Mouse (Mus musculus): ENCODE results near the gene Mia2. TPM values are rescaled to one million over a fixed set of nuclear protein-coding genes. Genes with fewer than 3 reads are reported as not detected.

Gene Mia2
- total RNA-seq, 2 experiments from 2014 or later: 98.9 to 138 TPM

- ATAC-seq (replicated peaks; ENCODE audit: low FRiP score, poor library complexity, severe bottlenecking): no peak
Measured at GRCm38 (mm10) chr12:59086171-59086570, 9.4 kb upstream of the Mia2 start.

- no peak for ATAC-seq (replicated peaks; ENCODE audit: low FRiP score, poor library complexity, severe bottlenecking)
Measured at GRCm38 (mm10) chr12:59093543-59093942, 2.1 kb upstream of the Mia2 start.

GRCm38 (mm10) chr12:59104771-59105170 lies 9.2 kb downstream of the Mia2 start:
- ATAC-seq (replicated peaks; ENCODE audit: low FRiP score, poor library complexity, severe bottlenecking): no peak

- ATAC-seq (replicated peaks; ENCODE audit: low FRiP score, poor library complexity, severe bottlenecking): no peak
Measured at GRCm38 (mm10) chr12:59105914-59106313, 10.3 kb downstream of the Mia2 start.

- no peak for ATAC-seq (replicated peaks; ENCODE audit: low FRiP score, poor library complexity, severe bottlenecking)
Measured at GRCm38 (mm10) chr12:59106491-59106890, 10.9 kb downstream of the Mia2 start.

GRCm38 (mm10) chr12:59107926-59108325 lies 12.3 kb downstream of the Mia2 start:
- no peak for ATAC-seq (replicated peaks; ENCODE audit: low FRiP score, poor library complexity, severe bottlenecking)

- no peak for ATAC-seq (replicated peaks; ENCODE audit: low FRiP score, poor library complexity, severe bottlenecking)
Measured at GRCm38 (mm10) chr12:59117184-59117583, 21.6 kb downstream of the Mia2 start.

GRCm38 (mm10) chr12:59125426-59125825 lies 29.8 kb downstream of the Mia2 start:
- ATAC-seq (replicated peaks; ENCODE audit: low FRiP score, poor library complexity, severe bottlenecking): no peak

- ATAC-seq (replicated peaks; ENCODE audit: low FRiP score, poor library complexity, severe bottlenecking): no peak
Measured at GRCm38 (mm10) chr12:59128501-59128900, 32.9 kb downstream of the Mia2 start.

GRCm38 (mm10) chr12:59129038-59129437 lies 33.4 kb downstream of the Mia2 start:
- no peak for ATAC-seq (replicated peaks; ENCODE audit: low FRiP score, poor library complexity, severe bottlenecking)

GRCm38 (mm10) chr12:59129592-59129991 lies 34.0 kb downstream of the Mia2 start:
- no peak for ATAC-seq (replicated peaks; ENCODE audit: low FRiP score, poor library complexity, severe bottlenecking)

- no peak for ATAC-seq (replicated peaks; ENCODE audit: low FRiP score, poor library complexity, severe bottlenecking)
Measured at GRCm38 (mm10) chr12:59130249-59130648, 34.6 kb downstream of the Mia2 start.

- peak; percentile 76 for ATAC-seq (replicated peaks; ENCODE audit: low FRiP score, poor library complexity, severe bottlenecking)
Measured at GRCm38 (mm10) chr12:59130651-59131577, 35.3 kb downstream of the Mia2 start.

- ATAC-seq (replicated peaks; ENCODE audit: low FRiP score, poor library complexity, severe bottlenecking): no peak
Measured at GRCm38 (mm10) chr12:59131578-59131946, 36.0 kb downstream of the Mia2 start.

GRCm38 (mm10) chr12:59132462-59132861 lies 36.9 kb downstream of the Mia2 start:
- ATAC-seq (replicated peaks; ENCODE audit: low FRiP score, poor library complexity, severe bottlenecking): no peak

- 0 out of 2 replicates have a peak, but pooled peaks have one; percentile 11 for ATAC-seq (replicated peaks; ENCODE audit: low FRiP score, poor library complexity, severe bottlenecking)
Measured at GRCm38 (mm10) chr12:59132940-59133339, 37.3 kb downstream of the Mia2 start.

GRCm38 (mm10) chr12:59133437-59133999 lies 37.9 kb downstream of the Mia2 start:
- ATAC-seq (replicated peaks; ENCODE audit: low FRiP score, poor library complexity, severe bottlenecking): no peak

- ATAC-seq (replicated peaks; ENCODE audit: low FRiP score, poor library complexity, severe bottlenecking): no peak
Measured at GRCm38 (mm10) chr12:59135096-59135495, 39.5 kb downstream of the Mia2 start.

GRCm38 (mm10) chr12:59135533-59136300 lies 40.1 kb downstream of the Mia2 start:
- ATAC-seq (replicated peaks; ENCODE audit: low FRiP score, poor library complexity, severe bottlenecking): peak; percentile 64

GRCm38 (mm10) chr12:59137031-59137430 lies 41.4 kb downstream of the Mia2 start:
- ATAC-seq (replicated peaks; ENCODE audit: low FRiP score, poor library complexity, severe bottlenecking): no peak
